Mouse (Mus musculus): ENCODE results near the gene Ak4. TPM values are rescaled to one million over a fixed set of nuclear protein-coding genes. Genes with fewer than 3 reads are reported as not detected.
A peak's percentile ranks its signal among the peaks of the same experiment; 100 is the strongest.

Ak4 gene
- polyA plus RNA-seq, 1 experiment from 2014 or later: 25.0 TPM

GRCm38 (mm10) chr4:101508851-101509577, 89.9 kb downstream of the Ak4 start:
- Histone ChIP-seq H3K4me3 (peak overlapping the region; percentile 59), H3K4me1 (peaks cover 18% of the 10 kb centered on the region), H3K27me3 (replicated peaks; ENCODE audit: low read depth, poor library complexity, severe bottlenecking) (peaks cover 23% of the 10 kb centered on the region), H3K9me3 (no peaks in the 10 kb centered on the region), H3K36me3 (replicated peaks) (no peaks in the 10 kb centered on the region), H3K27ac (replicated peaks) (peak overlapping the region; percentile 66; the same call in 1 of the 2 replicates)
- DNase-seq (ENCODE audit: low spot score): peak; percentile 63
- WGBS: 5% methylated on average over 30 of the region's 30 CpGs

- WGBS: 83% methylated on average over 8 of the region's 8 CpGs
Measured at GRCm38 (mm10) chr4:101510111-101510903, 91.2 kb downstream of the Ak4 start.

GRCm38 (mm10) chr4:101510904-101511210, 91.8 kb downstream of the Ak4 start:
- no peak overlapping the region for H3K27ac ChIP-seq (replicated peaks)
- H3K4me1 ChIP-seq: peaks cover 16% of the 10 kb centered on the region
- WGBS: 84% methylated on average over 5 of the region's 5 CpGs
- H3K36me3 ChIP-seq (replicated peaks): no peaks in the 10 kb centered on the region
- no peaks in the 10 kb centered on the region for H3K9me3 ChIP-seq
- DNase-seq (ENCODE audit: low spot score): no peak
- H3K27me3 ChIP-seq (replicated peaks; ENCODE audit: low read depth, poor library complexity, severe bottlenecking): peaks cover 23% of the 10 kb centered on the region
- H3K4me3 ChIP-seq: no peak overlapping the region

More at GRCm38 (mm10) chr4:101510111-101510903, 91.2 kb downstream of the Ak4 start:
- Histone ChIP-seq H3K36me3 (replicated peaks) (no peaks in the 10 kb centered on the region), H3K27me3 (replicated peaks; ENCODE audit: low read depth, poor library complexity, severe bottlenecking) (peaks cover 23% of the 10 kb centered on the region), H3K27ac (replicated peaks) (no peak overlapping the region), H3K4me1 (peaks cover 16% of the 10 kb centered on the region), H3K4me3 (no peak overlapping the region), H3K9me3 (no peaks in the 10 kb centered on the region)
- DNase-seq (ENCODE audit: low spot score): no peak

GRCm38 (mm10) chr4:101511768-101512521, 92.9 kb downstream of the Ak4 start:
- Histone ChIP-seq H3K9me3 (no peaks in the 10 kb centered on the region), H3K27me3 (replicated peaks; ENCODE audit: low read depth, poor library complexity, severe bottlenecking) (peaks cover 23% of the 10 kb centered on the region), H3K4me1 (peaks cover 16% of the 10 kb centered on the region), H3K36me3 (replicated peaks) (no peaks in the 10 kb centered on the region), H3K27ac (replicated peaks) (no peak overlapping the region), H3K4me3 (no peak overlapping the region)
- no peak for DNase-seq (ENCODE audit: low spot score)
- 89% methylated on average over 5 of the region's 5 CpGs for WGBS

- WGBS: 92% methylated on average over 3 of the region's 3 CpGs
- H3K9me3 ChIP-seq: no peaks in the 10 kb centered on the region
- peaks cover 19% of the 10 kb centered on the region for H3K27me3 ChIP-seq (replicated peaks; ENCODE audit: low read depth, poor library complexity, severe bottlenecking)
- no peak overlapping the region for H3K27ac ChIP-seq (replicated peaks)
- peaks cover 12% of the 10 kb centered on the region for H3K4me1 ChIP-seq
- no peak for DNase-seq (ENCODE audit: low spot score)
- H3K4me3 ChIP-seq: no peak overlapping the region
- no peaks in the 10 kb centered on the region for H3K36me3 ChIP-seq (replicated peaks)
Measured at GRCm38 (mm10) chr4:101513251-101513650, 94.2 kb downstream of the Ak4 start.

GRCm38 (mm10) chr4:101515853-101516252, 96.8 kb downstream of the Ak4 start:
- H3K27me3 ChIP-seq (replicated peaks; ENCODE audit: low read depth, poor library complexity, severe bottlenecking): no peaks in the 10 kb centered on the region
- no peaks in the 10 kb centered on the region for H3K4me1 ChIP-seq
- H3K9me3 ChIP-seq: no peaks in the 10 kb centered on the region
- no peak for DNase-seq (ENCODE audit: low spot score)
- 93% methylated on average over 14 of the region's 14 CpGs for WGBS
- H3K4me3 ChIP-seq: no peak overlapping the region
- no peaks in the 10 kb centered on the region for H3K36me3 ChIP-seq (replicated peaks)
- no peak overlapping the region for H3K27ac ChIP-seq (replicated peaks)

Other genes starting within 250 kb of the Ak4 start
- 47.6 and 49.0 TPM in 2 replicates for gene Jak1, start 154.0 kb upstream of the Ak4 start, polyA plus RNA-seq (2016; fragmentation: Nextera tagmentation; extraction: Ambion mirVana)
- gene Dnajc6, start 77.4 kb downstream of the Ak4 start, polyA plus RNA-seq (2016; fragmentation: Nextera tagmentation; extraction: Ambion mirVana): 1.5 and 1.6 TPM in 2 replicates
- 59.8 and 67.7 TPM in 2 replicates for gene Leprot, start 228.4 kb downstream of the Ak4 start, polyA plus RNA-seq (2016; fragmentation: Nextera tagmentation; extraction: Ambion mirVana)